Mouse (Mus musculus): ENCODE measurements at regions not wholly inside any gene's neighbourhood (a gene's known extent, or its start where the extent isn't known, plus 50 kb on each side); places are given as distances from the start of the nearest gene placed in this dataset.

- intact Hi-C loops (cut with DNase I), result no loop called here
- no peak for DNase-seq (ENCODE audit: low spot score)
Measured at GRCm38 (mm10) chr14:24924561-24924960, 437.6 kb downstream of the Rps24 start.

GRCm38 (mm10) chr14:24926086-24927048, 439.4 kb downstream of the Rps24 start:
- intact Hi-C loops (cut with DNase I), result no loop called here
- no peak for DNase-seq (ENCODE audit: low spot score)

GRCm38 (mm10) chr14:24928726-24929125, 441.8 kb downstream of the Rps24 start:
- intact Hi-C loops (cut with DNase I), result no loop called here

DNA sequence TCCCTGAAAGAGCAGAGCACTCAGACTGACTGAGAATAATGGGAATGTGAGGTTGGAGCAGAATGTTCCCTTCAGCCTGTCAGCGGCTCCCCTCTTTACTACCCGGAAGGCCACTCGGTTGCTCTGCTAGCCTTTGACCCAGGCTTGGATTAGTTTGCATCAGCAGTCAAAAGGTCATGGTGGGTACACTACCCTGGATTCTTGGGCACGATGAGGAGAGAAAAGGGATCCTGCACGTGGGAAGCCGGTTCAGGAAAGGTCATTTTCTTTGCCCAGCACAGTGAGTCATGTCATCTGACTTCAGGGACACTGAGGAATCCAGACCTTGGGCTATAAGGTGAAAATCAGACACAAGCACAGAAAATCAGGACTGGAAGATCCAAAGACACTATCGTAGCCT, 443.3 kb downstream of the Rps24 start:
- no peak for DNase-seq (ENCODE audit: low spot score)
- intact Hi-C loops (cut with DNase I), result no loop called here

More at GRCm38 (mm10) chr14:24928726-24929125, 441.8 kb downstream of the Rps24 start:
- DNase-seq (ENCODE audit: low spot score), result no peak

DNA sequence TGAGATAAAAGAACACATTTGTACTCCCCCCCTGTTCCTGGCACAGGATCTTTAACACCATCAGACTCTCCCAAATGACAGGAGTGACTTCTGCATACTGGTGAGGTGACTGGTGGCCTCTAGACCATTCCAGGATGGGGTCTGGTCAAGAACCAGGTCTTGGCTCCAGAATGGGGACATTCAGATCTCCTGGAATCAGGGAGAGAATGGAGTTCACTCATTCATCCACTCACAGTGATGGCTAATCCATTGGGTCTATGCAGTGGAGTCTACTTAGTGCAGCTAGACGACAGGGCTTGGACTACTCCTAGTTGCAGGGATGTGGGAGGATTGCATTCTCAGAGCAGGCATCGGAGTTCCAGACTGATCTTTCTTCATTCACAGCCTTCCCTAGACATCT, 451.0 kb downstream of the Rps24 start:
- no peak for DNase-seq (ENCODE audit: low spot score)
- intact Hi-C loops (cut with DNase I), result no loop called here

GRCm38 (mm10) chr14:24939068-24939467, 452.1 kb downstream of the Rps24 start:
- intact Hi-C loops (cut with DNase I), result no loop called here
- no peak for DNase-seq (ENCODE audit: low spot score)

GRCm38 (mm10) chr14:24939476-24940200, 452.7 kb downstream of the Rps24 start:
- intact Hi-C loops (cut with DNase I), result no loop called here
- no peak for DNase-seq (ENCODE audit: low spot score)

DNA sequence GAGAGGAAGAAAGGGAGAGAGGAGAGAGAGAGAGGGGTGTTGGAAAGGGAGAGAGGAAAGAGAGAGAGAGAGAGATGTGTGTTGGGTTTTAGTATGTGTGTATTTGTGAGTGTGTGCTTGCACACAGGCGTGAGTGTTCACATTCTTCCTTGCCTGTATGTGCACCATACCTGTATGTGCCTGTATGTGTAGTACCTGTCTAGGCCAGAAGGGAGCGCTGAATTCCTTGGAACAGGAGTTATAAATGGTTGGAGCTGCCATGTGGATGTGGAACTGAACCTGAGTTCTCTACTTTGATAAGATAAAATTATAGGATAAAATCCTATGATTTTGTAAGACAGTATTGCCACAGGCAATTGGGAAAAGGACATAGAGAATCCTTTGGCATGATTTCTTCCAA, 458.8 kb downstream of the Rps24 start:
- intact Hi-C loops (cut with DNase I), result no loop called here

GRCm38 (mm10) chr14:24947084-24947483, 460.2 kb downstream of the Rps24 start:
- DNase-seq (ENCODE audit: low spot score), result no peak
- intact Hi-C loops (cut with DNase I), result no loop called here

More for the DNA sequence above, 458.8 kb downstream of the Rps24 start:
- DNase-seq (ENCODE audit: low spot score), result no peak

GRCm38 (mm10) chr14:24955891-24956410, 469.0 kb downstream of the Rps24 start:
- intact Hi-C loops (cut with DNase I), result no loop called here
- DNase-seq (ENCODE audit: low spot score), result no peak

- intact Hi-C loops (cut with DNase I), result no loop called here
- DNase-seq (ENCODE audit: low spot score), result no peak
Measured at GRCm38 (mm10) chr14:24956528-24957210, 469.7 kb downstream of the Rps24 start.

- DNase-seq (ENCODE audit: low spot score), result no peak
- intact Hi-C loops (cut with DNase I), result no loop called here
Measured at GRCm38 (mm10) chr14:24957392-24957791, 470.5 kb downstream of the Rps24 start.

GRCm38 (mm10) chr14:24958821-24959220, 471.9 kb downstream of the Rps24 start:
- no peak for DNase-seq (ENCODE audit: low spot score)
- intact Hi-C loops (cut with DNase I), result no loop called here

- intact Hi-C loops (cut with DNase I), result no loop called here
- no peak for DNase-seq (ENCODE audit: low spot score)
Measured at GRCm38 (mm10) chr14:24959401-24959800, 472.5 kb downstream of the Rps24 start.

- intact Hi-C loops (cut with DNase I), result no loop called here
- peak; percentile 47 for DNase-seq (ENCODE audit: low spot score)
Measured at GRCm38 (mm10) chr14:24960082-24960482, 473.2 kb downstream of the Rps24 start.

DNA sequence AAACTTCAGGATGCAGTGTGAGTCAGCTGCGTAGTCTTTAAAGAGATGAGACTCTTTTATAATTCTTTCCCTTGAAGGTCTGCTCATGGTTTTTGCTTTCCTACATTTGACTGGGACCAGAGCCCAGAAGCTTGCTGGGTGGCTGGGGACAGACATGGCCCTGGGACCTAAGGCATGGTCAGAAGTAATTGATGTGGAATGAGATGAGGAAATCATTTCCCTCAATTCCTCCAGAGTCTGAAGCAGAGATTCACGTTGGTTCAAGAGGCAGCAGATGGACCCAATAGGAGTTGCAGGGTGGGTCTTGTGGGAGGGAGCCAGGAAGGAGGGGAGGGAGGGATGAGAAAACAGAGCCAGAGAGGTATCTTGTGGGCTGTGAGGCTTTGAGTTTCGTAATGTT, 473.9 kb downstream of the Rps24 start:
- DNase-seq (ENCODE audit: low spot score), result no peak

DNA sequence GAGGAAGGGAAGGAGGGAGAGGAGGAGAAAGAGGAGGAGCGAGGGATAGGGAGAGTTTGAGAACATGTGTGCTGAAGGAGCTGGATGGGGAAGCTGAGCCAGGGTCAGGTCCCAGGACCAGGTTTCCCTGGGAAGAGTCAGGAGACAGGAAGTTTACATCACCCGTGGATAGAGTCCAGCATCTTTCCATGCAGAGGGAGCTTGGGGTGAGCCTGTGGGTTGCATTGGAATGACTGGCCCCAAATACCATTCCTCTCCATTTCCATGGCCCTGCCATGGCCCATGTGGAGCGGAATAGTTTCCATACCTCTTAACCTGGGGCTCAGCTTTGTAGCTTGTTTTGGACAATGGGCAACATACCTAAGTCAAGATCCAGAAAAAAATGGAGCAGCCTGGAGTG, 474.8 kb downstream of the Rps24 start:
- DNase-seq (ENCODE audit: low spot score), result no peak
- intact Hi-C loops (cut with DNase I), result no loop called here

More for the DNA sequence above, 473.9 kb downstream of the Rps24 start:
- intact Hi-C loops (cut with DNase I), result no loop called here

DNA sequence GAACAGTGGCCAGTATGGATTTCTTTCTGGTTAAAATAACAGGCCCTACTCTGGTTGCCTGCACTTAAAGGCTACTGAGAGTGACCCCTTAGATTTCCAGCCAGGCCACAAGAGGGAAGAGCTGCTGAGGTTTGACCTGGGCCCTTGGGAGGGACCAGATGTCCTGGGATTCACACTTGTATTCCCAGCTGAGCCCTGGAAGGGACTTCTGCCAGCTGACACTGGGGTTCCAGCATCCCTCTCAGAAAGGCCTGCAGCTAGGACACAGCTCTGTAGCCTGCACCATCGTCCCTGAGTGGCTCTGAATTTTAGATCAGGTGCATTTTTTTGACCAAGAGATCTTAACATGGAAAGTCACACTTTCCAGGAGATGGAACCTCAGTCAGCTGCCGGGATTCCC, 482.7 kb downstream of the Rps24 start:
- intact Hi-C loops (cut with DNase I), result no loop called here
- DNase-seq (ENCODE audit: low spot score), result no peak

- no peak for DNase-seq (ENCODE audit: low spot score)
- intact Hi-C loops (cut with DNase I), result no loop called here
Measured at GRCm38 (mm10) chr14:24972357-24972756, 485.4 kb downstream of the Rps24 start.

GRCm38 (mm10) chr14:24973039-24973438, 485.9 kb upstream of the Zmiz1 start:
- intact Hi-C loops (cut with DNase I), result no loop called here
- no peak for DNase-seq (ENCODE audit: low spot score)

All from heart, postnatal 25 days (tissue).